Mouse (Mus musculus) midbrain, embryonic 15.5 days (tissue): ENCODE data around the gene Rassf7. TPM values are rescaled to one million over a fixed set of nuclear protein-coding genes. Genes with fewer than 3 reads are reported as not detected.
A peak's percentile ranks its signal among the peaks of the same experiment; 100 is the strongest.

ENCODE experiments used
- ATAC-seq: fragments of 200-750 bp; cut with Nextera tagmentation; replicated peaks from 2 replicates; pipeline ENCODE4 v1.8.0; 2017; ENCODE audit warnings: moderate TSS enrichment
- H3K27ac ChIP-seq: fragments of 300-500 bp; sonication (generic); 2 replicates; pipeline ENCODE4 v1.5.1; 2015; ENCODE audit warnings: mild to moderate bottlenecking, inconsistent platforms
- H3K27me3 ChIP-seq: fragments of 300-500 bp; sonication (generic); replicated peaks from 2 replicates; pipeline ENCODE4 v1.6.1; 2015; ENCODE audit warnings: inconsistent platforms
- H3K36me3 ChIP-seq: fragments of 300-500 bp; sonication (generic); replicated peaks from 2 replicates; pipeline ENCODE4 v1.6.1; 2015; ENCODE audit warnings: inconsistent platforms
- H3K4me1 ChIP-seq: fragments of 300-500 bp; sonication (generic); 2 replicates; pipeline ENCODE4 v1.6.1; 2015; ENCODE audit warnings: inconsistent platforms
- H3K4me2 ChIP-seq: fragments of 300-500 bp; sonication (generic); 2 replicates; pipeline ENCODE4 v1.6.1; 2015; ENCODE audit warnings: inconsistent platforms, mild to moderate bottlenecking, moderate library complexity
- H3K4me3 ChIP-seq: fragments of 300-500 bp; sonication (generic); 2 replicates; pipeline ENCODE4 v1.5.1; 2015; ENCODE audit warnings: mild to moderate bottlenecking, inconsistent platforms
- H3K9ac ChIP-seq: fragments of 300-500 bp; sonication (generic); 2 replicates; pipeline ENCODE4 v1.6.1; 2015; ENCODE audit warnings: mild to moderate bottlenecking, inconsistent platforms
- H3K9me3 ChIP-seq: fragments of 300-500 bp; sonication (generic); 2 replicates; pipeline ENCODE4 v1.6.1; 2016; ENCODE audit warnings: inconsistent platforms
- WGBS: fragments of 180-500 bp; shearing (Covaris S2); methylation state at CpG from one replicate; pipeline ENCODE4 v1.1.7; 2015; ENCODE audit warnings: mixed read lengths; 5-methylcytosine and 5-hydroxymethylcytosine counted together
- polyA plus RNA-seq: library from polyadenylated mRNA; unstranded; fragments of >200 nt; fragmentation: Nextera tagmentation; extraction: Ambion mirVana; gene quantifications from 2 replicates; pipeline ENCODE4 v1.2.1, GENCODE M21; 2015

The Rassf7 gene
- polyA plus RNA-seq, 1 experiment from 2014 or later = 24.0 TPM

DNA sequence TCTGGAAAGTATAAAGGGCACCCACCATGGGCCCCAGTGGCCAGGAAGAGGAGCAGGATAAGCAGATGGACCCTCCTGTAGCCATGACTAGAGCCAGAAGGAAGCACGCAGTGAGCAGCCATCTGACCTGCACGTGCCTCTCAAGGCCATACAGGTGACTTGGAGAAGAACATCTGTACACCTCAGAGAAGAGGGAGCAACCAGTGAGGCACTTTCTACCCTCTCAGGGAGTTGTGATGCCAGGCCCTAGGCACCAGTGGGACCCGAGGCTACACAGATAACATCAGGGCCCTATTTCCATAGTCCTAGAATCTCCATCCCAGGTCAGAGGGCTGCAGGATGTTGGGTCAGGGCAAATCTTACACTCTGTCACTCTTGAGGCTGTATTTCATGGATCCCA lies 25.4 kb upstream of the Rassf7 start:
- WGBS = 92% methylated on average over 3 of the region's 3 CpGs
- Histone ChIP-seq H3K4me1 (peaks cover 27% of the 10 kb centered on the region), H3K27me3 (no peaks in the 10 kb centered on the region), H3K27ac (no peak overlapping the region), H3K4me3 (no peak overlapping the region), H3K4me2 (no peak overlapping the region), H3K9ac (no peak overlapping the region), H3K36me3 (peaks cover 18% of the 10 kb centered on the region; the same call in 1 of the 2 replicates), H3K9me3 (no peaks in the 10 kb centered on the region)
- ATAC-seq = no peak

DNA sequence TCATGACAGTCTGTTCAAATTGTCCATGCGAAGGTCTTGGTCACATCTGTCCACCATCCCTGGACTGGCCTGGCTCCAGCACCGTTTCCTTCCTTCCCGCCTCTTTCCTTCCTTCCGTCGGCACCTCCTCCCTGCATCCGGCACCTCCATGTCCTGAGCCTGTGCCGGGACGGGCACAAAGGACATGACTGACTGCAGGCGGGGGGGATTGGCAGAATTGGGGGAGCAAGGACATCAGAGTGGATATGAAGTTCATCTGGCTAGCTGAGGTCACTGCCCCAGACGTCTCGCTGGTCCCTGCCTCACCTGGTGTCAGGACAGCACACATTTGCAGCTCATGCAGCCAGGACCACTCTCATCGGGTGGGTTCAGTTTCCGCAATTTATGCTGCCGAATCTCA lies 24.6 kb upstream of the Rassf7 start:
- H3K4me2 ChIP-seq = no peak overlapping the region
- H3K4me3 ChIP-seq = no peak overlapping the region
- no peak overlapping the region for H3K27ac ChIP-seq
- WGBS = 96% methylated on average over 14 of the region's 14 CpGs
- peaks cover 34% of the 10 kb centered on the region for H3K4me1 ChIP-seq
- no peak for ATAC-seq
- H3K27me3 ChIP-seq = no peaks in the 10 kb centered on the region
- peaks cover 18% of the 10 kb centered on the region; the same call in 1 of the 2 replicates for H3K36me3 ChIP-seq
- H3K9ac ChIP-seq = no peak overlapping the region
- H3K9me3 ChIP-seq = no peaks in the 10 kb centered on the region

DNA sequence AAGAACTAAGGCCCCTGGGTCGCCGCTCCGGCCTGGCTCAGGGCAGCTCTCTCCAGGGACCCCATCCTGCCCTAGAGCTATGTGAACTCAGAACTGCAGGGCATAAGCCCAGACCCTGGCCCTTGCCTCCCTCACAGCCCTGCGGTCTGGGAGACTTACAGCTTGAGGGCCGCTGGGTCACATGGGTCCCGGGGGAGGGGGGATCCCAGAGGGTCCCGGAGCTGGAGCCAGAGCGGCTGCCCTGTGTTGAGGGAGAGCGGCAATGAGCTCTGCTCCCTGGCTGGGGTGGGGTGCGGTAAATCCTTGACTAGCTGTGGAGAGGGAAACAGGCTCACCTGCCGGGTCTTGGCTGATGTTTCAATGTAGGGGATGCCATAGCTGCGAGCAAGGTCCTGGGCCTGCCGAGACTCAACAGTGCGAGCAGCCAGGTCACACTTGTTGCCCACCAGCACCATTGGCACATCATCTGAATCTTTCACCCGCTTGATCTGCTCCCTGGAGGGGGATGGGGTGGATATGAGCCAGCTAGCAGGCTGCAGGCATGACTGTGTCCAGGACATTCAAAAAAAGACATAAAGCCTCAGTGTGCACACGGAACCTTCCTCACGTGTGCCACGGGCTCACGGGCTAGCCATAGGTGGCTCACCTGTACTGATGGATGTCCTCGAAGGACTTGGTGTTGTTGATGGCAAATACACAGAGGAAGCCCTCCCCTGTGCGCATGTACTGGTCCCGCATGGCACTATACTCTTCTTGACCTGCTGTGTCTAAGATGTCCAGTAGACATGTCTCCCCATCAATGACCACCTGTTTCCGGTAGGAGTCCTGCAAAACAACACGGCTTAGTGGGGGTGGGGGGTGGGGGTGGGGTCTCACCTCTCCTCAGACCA lies 23.6 kb upstream of the Rassf7 start:
- no peak for ATAC-seq
- H3K9me3 ChIP-seq = no peaks in the 10 kb centered on the region
- no peaks in the 10 kb centered on the region for H3K27me3 ChIP-seq
- H3K4me1 ChIP-seq = peaks cover 34% of the 10 kb centered on the region
- peaks cover 18% of the 10 kb centered on the region; the same call in 1 of the 2 replicates for H3K36me3 ChIP-seq
- 86% methylated on average over 24 of the region's 24 CpGs for WGBS
- H3K4me2 ChIP-seq = peak overlapping the region; percentile 87
- no peak overlapping the region for H3K27ac ChIP-seq
- H3K9ac ChIP-seq = no peak overlapping the region
- peak overlapping the region; percentile 85; the same call in 1 of the 2 replicates for H3K4me3 ChIP-seq

DNA sequence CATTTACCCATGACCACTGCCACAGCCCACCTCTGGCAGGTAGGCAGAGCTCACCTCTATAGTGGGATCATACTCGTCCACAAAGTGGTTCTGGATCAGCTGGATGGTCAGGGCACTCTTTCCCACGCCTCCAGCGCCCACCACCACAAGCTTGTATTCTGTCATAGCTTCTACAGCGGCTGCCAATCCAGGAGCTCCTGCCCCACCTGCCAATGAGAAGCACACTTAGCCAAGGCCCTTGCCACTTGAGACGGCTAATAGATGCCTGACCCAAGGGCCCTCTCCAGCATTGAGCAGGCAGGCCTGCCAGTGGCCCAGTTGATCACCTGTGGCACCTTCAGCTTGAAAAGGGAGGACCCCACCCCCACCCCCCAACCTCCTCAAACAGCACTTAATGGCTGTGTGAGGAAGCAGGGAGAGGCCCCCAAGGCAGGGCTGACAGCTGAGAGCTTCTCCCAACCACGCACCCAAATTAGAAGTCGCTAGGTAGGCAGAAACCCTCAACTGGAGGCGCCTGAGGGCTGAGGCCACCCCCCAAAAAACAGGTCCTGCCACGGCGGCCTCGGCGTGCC lies 22.8 kb upstream of the Rassf7 start:
- H3K9ac ChIP-seq = peak overlapping the region; percentile 95
- peak overlapping the region; percentile 81 for H3K27ac ChIP-seq
- 28% methylated on average over 12 of the region's 12 CpGs for WGBS
- H3K4me2 ChIP-seq = peak overlapping the region; percentile 87
- H3K36me3 ChIP-seq = peaks cover 18% of the 10 kb centered on the region; the same call in 1 of the 2 replicates
- ATAC-seq = no peak
- peaks cover 34% of the 10 kb centered on the region for H3K4me1 ChIP-seq
- H3K4me3 ChIP-seq = peak overlapping the region; percentile 85
- no peaks in the 10 kb centered on the region for H3K9me3 ChIP-seq
- no peaks in the 10 kb centered on the region for H3K27me3 ChIP-seq

DNA sequence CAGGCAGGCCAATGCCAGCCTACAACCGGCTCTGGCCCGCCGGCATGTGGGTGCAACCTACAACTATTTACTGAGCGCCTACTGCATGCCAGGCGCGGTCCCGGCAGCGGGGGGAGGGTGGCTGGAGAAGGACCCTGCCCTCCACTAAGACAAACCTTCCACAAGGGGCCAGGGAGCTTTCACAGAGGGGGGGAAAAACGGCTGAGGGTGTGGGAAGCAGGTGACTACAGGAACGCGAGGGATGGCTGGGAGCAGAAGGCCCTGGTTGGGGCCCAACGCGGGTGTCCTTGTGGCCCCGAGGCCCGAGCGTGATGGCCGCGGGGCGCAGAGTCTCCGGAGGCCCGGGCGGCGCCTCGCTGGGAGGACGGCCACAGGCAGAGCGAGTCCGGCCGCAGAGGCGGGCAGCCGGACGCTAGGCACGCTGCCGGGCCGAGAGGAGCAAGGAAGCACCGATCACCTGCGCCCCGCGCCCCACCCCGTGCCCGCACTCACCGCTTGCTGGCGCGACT lies 22.3 kb upstream of the Rassf7 start:
- 1% methylated on average over 20 of the region's 43 CpGs for WGBS
- peaks cover 18% of the 10 kb centered on the region; the same call in 1 of the 2 replicates for H3K36me3 ChIP-seq
- H3K4me3 ChIP-seq = peak overlapping the region; percentile 85
- H3K9ac ChIP-seq = peak overlapping the region; percentile 95
- H3K27me3 ChIP-seq = no peaks in the 10 kb centered on the region
- H3K27ac ChIP-seq = peak overlapping the region; percentile 81
- H3K4me1 ChIP-seq = peaks cover 34% of the 10 kb centered on the region
- H3K9me3 ChIP-seq = no peaks in the 10 kb centered on the region
- H3K4me2 ChIP-seq = peak overlapping the region; percentile 87
- no peak; the same call in none of the 2 replicates for ATAC-seq

DNA sequence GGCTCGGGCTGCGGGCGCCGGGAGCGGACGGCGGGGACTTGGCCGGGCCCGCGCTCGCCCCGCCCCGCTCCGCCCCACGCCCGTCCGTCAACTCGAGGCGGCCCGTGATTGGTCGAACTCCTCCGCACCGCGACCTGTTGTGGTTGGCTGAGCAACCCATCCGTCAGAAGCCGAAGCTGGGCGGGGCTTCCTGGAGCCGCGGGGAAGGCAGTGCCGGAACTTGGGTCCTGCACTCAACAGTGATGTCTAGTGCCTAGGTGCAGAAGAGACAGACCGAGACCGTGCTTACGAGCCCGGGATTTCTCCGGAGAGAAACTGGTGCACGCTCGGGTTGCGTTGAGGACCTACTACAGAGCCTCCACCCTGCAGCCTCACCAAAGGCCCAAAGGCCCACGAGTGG lies 21.7 kb upstream of the Rassf7 start, which contains the start of the genes Hras and Lrrc56:
Gene Hras, minus strand, starts transcription at position 58 of the 400 bp plus-strand sequence.
Gene Lrrc56, plus strand, starts transcription at position 210 of the 400 bp plus-strand sequence.
- peak within 1 kb of the TSS; percentile 81 for H3K27ac ChIP-seq
- peak; percentile 94 for ATAC-seq
- H3K27me3 ChIP-seq = no peaks in the 10 kb centered on the region
- H3K4me3 ChIP-seq = peak within 1 kb of the TSS; percentile 85
- H3K4me1 ChIP-seq = peaks cover 34% of the 10 kb centered on the region
- H3K9ac ChIP-seq = peak within 1 kb of the TSS; percentile 95
- under 1% methylated on average over 35 of the region's 39 CpGs for WGBS
- peak within 1 kb of the TSS; percentile 95 for H3K4me2 ChIP-seq
- no peaks in the 10 kb centered on the region for H3K9me3 ChIP-seq
- peaks cover 18% of the 10 kb centered on the region; the same call in 1 of the 2 replicates for H3K36me3 ChIP-seq

DNA sequence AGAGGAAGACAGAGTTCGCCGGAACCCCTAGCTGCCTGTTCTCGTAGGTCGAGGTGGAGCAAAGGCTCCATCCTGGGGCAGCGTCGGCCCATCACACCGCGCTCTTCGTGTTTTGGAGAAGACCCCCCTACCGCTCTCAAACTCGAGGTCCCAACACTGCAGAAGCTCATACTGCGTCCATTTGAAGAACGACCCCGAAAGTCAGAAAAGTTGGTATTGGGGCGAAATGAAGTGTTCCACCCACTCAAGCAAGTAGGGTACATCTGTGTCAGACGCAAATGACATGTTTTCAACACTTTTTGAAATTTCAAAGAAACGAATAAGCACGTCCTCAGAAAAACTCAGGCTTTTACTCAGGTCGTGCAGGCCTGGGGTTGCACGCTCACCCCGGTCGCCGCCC lies 21.3 kb upstream of the Rassf7 start:
- peak overlapping the region; percentile 95 for H3K4me2 ChIP-seq
- WGBS = under 1% methylated on average over 23 of the region's 23 CpGs
- no peak; the same call in 1 of the 2 replicates for ATAC-seq
- no peaks in the 10 kb centered on the region for H3K9me3 ChIP-seq
- H3K4me3 ChIP-seq = peak overlapping the region; percentile 85
- H3K9ac ChIP-seq = peak overlapping the region; percentile 49
- peaks cover 17% of the 10 kb centered on the region; the same call in 1 of the 2 replicates for H3K36me3 ChIP-seq
- peak overlapping the region; percentile 81 for H3K27ac ChIP-seq
- peaks cover 34% of the 10 kb centered on the region for H3K4me1 ChIP-seq
- H3K27me3 ChIP-seq = no peaks in the 10 kb centered on the region

DNA sequence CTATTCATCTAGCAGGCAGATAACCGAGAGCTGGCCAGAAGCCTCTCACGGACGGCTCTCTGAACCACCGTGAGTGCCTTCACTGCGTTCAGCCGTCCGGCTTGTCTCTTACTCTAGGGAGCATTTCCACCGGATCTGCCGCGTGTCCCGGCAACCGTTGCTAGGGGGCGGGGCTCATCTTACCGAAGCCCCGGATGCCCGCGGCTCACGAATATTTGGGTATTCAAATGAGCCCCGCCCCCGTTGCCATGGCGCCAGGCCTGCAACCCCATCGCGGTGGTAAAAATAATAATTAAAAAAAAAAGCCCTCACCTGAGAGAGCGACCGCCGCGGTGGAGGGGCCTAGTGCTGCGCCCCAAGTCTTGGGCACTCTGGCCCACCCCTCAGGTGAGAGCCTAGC lies 20.8 kb upstream of the Rassf7 start:
- peak; percentile 35 for ATAC-seq
- H3K4me3 ChIP-seq = peak overlapping the region; percentile 85
- WGBS = under 1% methylated on average over 28 of the region's 28 CpGs
- peak overlapping the region; percentile 49 for H3K9ac ChIP-seq
- peak overlapping the region; percentile 95 for H3K4me2 ChIP-seq
- peak overlapping the region; percentile 81 for H3K27ac ChIP-seq
- peaks cover 15% of the 10 kb centered on the region; the same call in 1 of the 2 replicates for H3K36me3 ChIP-seq
- H3K9me3 ChIP-seq = no peaks in the 10 kb centered on the region
- no peaks in the 10 kb centered on the region for H3K27me3 ChIP-seq
- peaks cover 34% of the 10 kb centered on the region for H3K4me1 ChIP-seq

DNA sequence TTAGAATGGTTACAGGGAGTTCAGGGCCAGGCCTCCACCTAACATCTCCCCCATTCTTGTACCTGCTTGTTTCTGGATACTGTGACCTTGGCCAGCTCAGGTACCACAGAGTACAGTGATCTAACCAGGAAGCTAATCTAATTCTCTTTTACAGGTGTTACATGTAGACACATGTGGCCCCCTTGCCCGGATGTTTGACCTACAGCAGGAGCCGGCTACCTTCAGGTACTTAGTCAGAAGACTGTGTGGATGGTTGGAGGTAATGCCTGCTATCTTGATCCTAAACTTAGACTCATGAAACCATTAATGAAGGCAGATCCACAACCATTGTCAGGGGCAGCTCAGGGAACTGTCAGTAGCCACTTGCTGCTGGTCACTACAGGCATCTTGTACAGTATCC lies 19.9 kb upstream of the Rassf7 start:
- H3K4me2 ChIP-seq = peak overlapping the region; percentile 95; the same call in 1 of the 2 replicates
- WGBS = 93% methylated on average over 2 of the region's 2 CpGs
- no peaks in the 10 kb centered on the region for H3K9me3 ChIP-seq
- no peak overlapping the region for H3K9ac ChIP-seq
- H3K36me3 ChIP-seq = 0 out of 2 replicates have a peak, but pooled peaks cover 5% of the 10 kb centered on the region
- H3K4me1 ChIP-seq = peaks cover 34% of the 10 kb centered on the region
- ATAC-seq = no peak
- H3K4me3 ChIP-seq = no peak overlapping the region
- H3K27me3 ChIP-seq = no peaks in the 10 kb centered on the region
- H3K27ac ChIP-seq = no peak overlapping the region

DNA sequence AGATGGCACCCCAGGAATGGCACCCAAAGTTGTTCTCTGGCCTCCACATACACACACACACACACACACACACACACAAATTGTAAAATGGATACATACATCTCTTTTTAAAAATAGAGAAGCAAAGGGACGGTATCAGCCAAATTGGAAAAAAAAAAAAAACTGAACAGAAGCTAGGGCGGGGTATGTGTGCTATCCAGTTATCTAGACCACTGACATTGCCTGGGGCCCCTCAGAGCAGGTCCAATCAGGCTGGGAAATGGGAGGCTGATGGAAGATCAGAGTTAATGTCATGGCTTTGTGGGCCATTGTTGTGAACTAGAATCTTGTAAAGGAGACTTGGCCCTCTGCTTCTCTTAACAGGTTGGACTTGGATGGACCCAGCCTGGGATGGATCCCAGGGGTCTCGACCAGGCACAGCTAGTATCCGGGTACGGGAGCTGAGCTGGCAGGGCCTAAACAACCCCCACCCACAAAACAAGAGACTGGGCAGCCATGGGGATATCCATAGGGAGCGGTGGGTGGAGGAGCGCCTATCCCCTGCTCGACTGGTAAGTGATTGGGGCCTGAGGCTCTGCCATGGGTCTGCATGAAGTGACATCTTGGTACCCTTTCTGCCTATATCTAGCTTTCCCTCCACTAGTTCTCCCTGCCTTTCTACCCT lies 18.9 kb upstream of the Rassf7 start:
- Histone ChIP-seq H3K27ac (no peak overlapping the region), H3K36me3 (no peaks in the 10 kb centered on the region), H3K4me3 (no peak overlapping the region), H3K4me2 (no peak overlapping the region), H3K4me1 (peaks cover 30% of the 10 kb centered on the region), H3K9ac (no peak overlapping the region), H3K27me3 (no peaks in the 10 kb centered on the region), H3K9me3 (no peaks in the 10 kb centered on the region)
- no peak for ATAC-seq
- WGBS = 93% methylated on average over 8 of the region's 8 CpGs

DNA sequence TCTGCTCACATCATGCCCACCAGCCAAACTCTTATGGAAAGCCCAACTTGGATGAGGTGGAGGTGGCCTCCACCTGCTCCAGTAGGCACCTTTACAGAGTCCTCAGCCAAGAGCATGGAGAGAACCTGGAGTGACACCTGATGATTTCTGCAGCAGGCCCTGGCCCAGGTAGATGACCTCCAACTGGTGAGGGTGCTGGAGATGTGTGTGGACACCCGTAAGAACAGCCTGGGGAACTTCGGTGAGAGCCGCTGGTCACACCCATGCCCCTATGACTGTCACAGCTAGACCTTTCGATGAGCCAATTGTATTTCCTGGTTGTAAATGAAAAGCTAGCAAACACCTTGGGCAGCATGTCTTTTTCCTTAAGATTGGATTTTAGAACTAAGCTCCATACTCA lies 17.5 kb upstream of the Rassf7 start:
- H3K36me3 ChIP-seq = no peaks in the 10 kb centered on the region
- 96% methylated on average over 4 of the region's 4 CpGs for WGBS
- no peak for ATAC-seq

DNA sequence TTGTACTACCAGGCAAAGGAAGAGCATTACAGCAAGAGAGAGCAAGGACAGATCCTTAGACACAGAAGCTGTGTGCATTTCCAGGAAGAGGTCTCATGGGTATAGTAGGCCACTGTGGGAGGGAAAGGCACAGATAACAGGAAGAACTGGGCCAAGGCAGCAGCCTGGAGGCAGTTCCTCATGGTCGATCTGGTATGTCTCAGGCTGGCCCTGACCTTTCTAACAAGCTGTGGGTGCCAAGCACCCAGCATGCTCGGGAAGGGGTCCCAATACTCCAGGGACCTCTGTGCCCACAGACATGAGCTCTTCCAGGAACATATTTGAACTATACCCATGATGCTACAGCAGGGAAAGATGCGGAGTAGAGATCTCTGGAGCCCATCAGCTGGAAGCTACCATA lies 11.1 kb upstream of the Rassf7 start:
- no peaks in the 10 kb centered on the region for H3K36me3 ChIP-seq
- H3K9ac ChIP-seq = no peak overlapping the region
- H3K4me3 ChIP-seq = no peak overlapping the region
- no peaks in the 10 kb centered on the region for H3K4me1 ChIP-seq
- no peak overlapping the region for H3K27ac ChIP-seq
- no peak for ATAC-seq
- no peaks in the 10 kb centered on the region for H3K9me3 ChIP-seq
- 83% methylated on average over 3 of the region's 3 CpGs for WGBS
- H3K4me2 ChIP-seq = no peak overlapping the region
- no peaks in the 10 kb centered on the region for H3K27me3 ChIP-seq

More for the DNA sequence above, 17.5 kb upstream of the Rassf7 start:
- H3K4me1 ChIP-seq = peaks cover 16% of the 10 kb centered on the region
- no peaks in the 10 kb centered on the region for H3K27me3 ChIP-seq
- H3K4me3 ChIP-seq = no peak overlapping the region
- no peaks in the 10 kb centered on the region for H3K9me3 ChIP-seq
- no peak overlapping the region for H3K27ac ChIP-seq
- no peak overlapping the region for H3K9ac ChIP-seq
- H3K4me2 ChIP-seq = no peak overlapping the region
